8 mouse cellular contexts compared by ENCODE assay signal in genomic region chr2:12327691-12328354, GRCm38 (mm10). TPM values are rescaled to one million over a fixed set of nuclear protein-coding genes. Genes with fewer than 3 reads are reported as not detected.
DNase-seq lines count a peak whose midpoint lies in the region; ATAC-seq lines count a peak whose summit lies in the region.

No protein-coding gene starts in this region.

- H3K27me3 ChIP-seq in kidney, embryonic 15.5 days = no peaks in the 10 kb centered on the region
- H3K27me3 ChIP-seq in forebrain, embryonic 12.5 days = no peaks in the 10 kb centered on the region
- no peaks in the 10 kb centered on the region for H3K27me3 ChIP-seq in limb, embryonic 12.5 days
- no peaks in the 10 kb centered on the region for H3K27me3 ChIP-seq in neural tube, embryonic 14.5 days (ENCODE audit: control insufficient read depth, insufficient read depth, low read length)

- peak; percentile 33; the same call in 1 of the 2 replicates for ATAC-seq in kidney, embryonic 15.5 days (replicated peaks; ENCODE audit: low FRiP score)
- peak; percentile 54 for ATAC-seq in forebrain, embryonic 12.5 days (ENCODE audit: low FRiP score)
- ATAC-seq in limb, embryonic 12.5 days (ENCODE audit: insufficient number of reproducible peaks, insufficient read depth, low FRiP score, low TSS enrichment, low read depth) = no peak; the same call in 1 of the 2 replicates
- ATAC-seq in neural tube, embryonic 14.5 days (ENCODE audit: low read depth) = peak; percentile 57
- no peak for ATAC-seq in megakaryocyte progenitor cell, adult 5-6 weeks (replicated peaks; ENCODE audit: poor library complexity)

- H3K4me1 ChIP-seq in kidney, embryonic 15.5 days = peaks cover 18% of the 10 kb centered on the region
- H3K4me1 ChIP-seq in forebrain, embryonic 12.5 days = peaks cover 22% of the 10 kb centered on the region
- H3K4me1 ChIP-seq in limb, embryonic 12.5 days (replicated peaks) = peaks cover 25% of the 10 kb centered on the region
- peaks cover 10% of the 10 kb centered on the region for H3K4me1 ChIP-seq in neural tube, embryonic 14.5 days (ENCODE audit: control insufficient read depth, insufficient read depth, low read length)

- H3K9ac ChIP-seq in kidney, embryonic 15.5 days = no peak overlapping the region
- no peak overlapping the region for H3K9ac ChIP-seq in forebrain, embryonic 12.5 days
- H3K9ac ChIP-seq in limb, embryonic 12.5 days (replicated peaks) = 0 out of 2 replicates have a peak overlapping the region, but pooled peaks have one; percentile 18
- no peak overlapping the region for H3K9ac ChIP-seq in neural tube, embryonic 14.5 days (replicated peaks; ENCODE audit: low read depth, low read length)

- peak overlapping the region; percentile 38 for H3K4me3 ChIP-seq in kidney, embryonic 15.5 days (replicated peaks)
- H3K4me3 ChIP-seq in forebrain, embryonic 12.5 days (replicated peaks) = peak overlapping the region; percentile 31
- H3K4me3 ChIP-seq in limb, embryonic 12.5 days (replicated peaks) = peak overlapping the region; percentile 26
- peak overlapping the region; percentile 16; the same call in 1 of the 2 replicates for H3K4me3 ChIP-seq in neural tube, embryonic 14.5 days (ENCODE audit: low read depth, low read length)

- H3K36me3 ChIP-seq in kidney, embryonic 15.5 days = no peaks in the 10 kb centered on the region
- H3K36me3 ChIP-seq in forebrain, embryonic 12.5 days (replicated peaks) = no peaks in the 10 kb centered on the region
- no peaks in the 10 kb centered on the region for H3K36me3 ChIP-seq in limb, embryonic 12.5 days
- no peaks in the 10 kb centered on the region for H3K36me3 ChIP-seq in neural tube, embryonic 14.5 days (ENCODE audit: control insufficient read depth, insufficient read depth, low read length)

- 30% methylated on average over 11 of the region's 11 CpGs for WGBS in kidney, embryonic 15.5 days
- WGBS in forebrain, embryonic 12.5 days = 21% methylated on average over 11 of the region's 11 CpGs
- 24% methylated on average over 11 of the region's 11 CpGs for WGBS in limb, embryonic 12.5 days
- 14% methylated on average over 11 of the region's 11 CpGs for WGBS in neural tube, embryonic 14.5 days

- H3K9me3 ChIP-seq in kidney, embryonic 15.5 days (replicated peaks) = 0 out of 2 replicates have a peak, but pooled peaks cover 1% of the 10 kb centered on the region
- no peaks in the 10 kb centered on the region for H3K9me3 ChIP-seq in forebrain, embryonic 12.5 days
- no peaks in the 10 kb centered on the region for H3K9me3 ChIP-seq in limb, embryonic 12.5 days
- no peaks in the 10 kb centered on the region for H3K9me3 ChIP-seq in neural tube, embryonic 14.5 days (ENCODE audit: control insufficient read depth, low read length)

- DNase-seq in kidney, adult 11 months = no peak
- no peak for DNase-seq in thymus, postnatal 25 days
- no peak for DNase-seq in layer of hippocampus, postnatal 36 days

- H3K27ac ChIP-seq in kidney, embryonic 15.5 days = no peak overlapping the region
- H3K27ac ChIP-seq in forebrain, embryonic 12.5 days = peak overlapping the region; percentile 71
- peak overlapping the region; percentile 78; the same call in 1 of the 2 replicates for H3K27ac ChIP-seq in limb, embryonic 12.5 days
- peak overlapping the region; percentile 61; the same call in 1 of the 2 replicates for H3K27ac ChIP-seq in neural tube, embryonic 14.5 days (ENCODE audit: low read depth, low read length)

- H3K4me2 ChIP-seq in kidney, embryonic 15.5 days = peak overlapping the region; percentile 62
- peak overlapping the region; percentile 53 for H3K4me2 ChIP-seq in forebrain, embryonic 12.5 days
- H3K4me2 ChIP-seq in limb, embryonic 12.5 days = peak overlapping the region; percentile 57
- peak overlapping the region; percentile 43 for H3K4me2 ChIP-seq in neural tube, embryonic 14.5 days (ENCODE audit: low read depth, low read length)

RNA-seq across cellular contexts. Expression of gene Itga8, which starts 26.1 kb away (rescaled TPM):
- 39.1 and 39.8 TPM in 2 replicates for polyA plus RNA-seq in kidney, embryonic 15.5 days (2015; fragmentation: Nextera tagmentation; extraction: Ambion mirVana)
- polyA plus RNA-seq in forebrain, embryonic 12.5 days (2016; fragmentation: Nextera tagmentation; extraction: Ambion mirVana) = 3.8 and 4.8 TPM in 2 replicates
- polyA plus RNA-seq in limb, embryonic 12.5 days (2016; fragmentation: Nextera tagmentation; extraction: Ambion mirVana) = 16.1 and 17.1 TPM in 2 replicates
- 2.4 and 4.4 TPM in 2 replicates for polyA plus RNA-seq in neural tube, embryonic 14.5 days (2014; fragmentation: Nextera tagmentation; extraction: Ambion mirVana)
- 0.12 and 0.17 TPM in 2 replicates for total RNA-seq in megakaryocyte progenitor cell, adult 5-6 weeks (2015)
- total RNA-seq in megakaryocyte progenitor cell, adult 5-6 weeks (2017) = 0.34 and 1.2 TPM in 2 replicates
- total RNA-seq in layer of hippocampus, postnatal 36 days (2021) = 10 to 100 TPM; 23.6 to 28.1 TPM

Comparison
In these comparisons a context has a peak if more than half of its experiments do, and no peak if none do; other contexts are left out.
1. ATAC-seq: peak in kidney, embryonic 15.5 days (single experiment), forebrain, embryonic 12.5 days (single experiment) and neural tube, embryonic 14.5 days (single experiment); none in limb, embryonic 12.5 days (single experiment) and megakaryocyte progenitor cell, adult 5-6 weeks (single experiment).
2. Peak in every context shown above with its lines, with median percentiles within 50 percentile points of each other: H3K4me2 ChIP-seq and H3K4me3 ChIP-seq.